Mouse (Mus musculus) neutrophil, adult 5-6 weeks (primary cell): ENCODE measurements around the gene Cd209c. TPM values are rescaled to one million over a fixed set of nuclear protein-coding genes. Genes with fewer than 3 reads are reported as not detected.

Source experiments
- ATAC-seq: fragments of 151-379, 151-347 bp; 2 replicates; pipeline ENCODE4 v1.8.0; 2017; ENCODE audit warnings: mild to moderate bottlenecking, moderate TSS enrichment; ENCODE audit not compliant: insufficient number of reproducible peaks, poor library complexity, low FRiP score, severe bottlenecking; ENCODE audit errors: extremely low read depth
- total RNA-seq: library from RNA; stranded (forward); fragments of 200-1000 nt; gene quantifications from 2 replicates; pipeline ENCODE4 v1.2.3, GENCODE M21; 2017

Gene Cd209c
- total RNA-seq, result 0.81 and 0.86 TPM in 2 replicates

- ATAC-seq, result no peak
These were observed at the start of gene Cd209c for GRCm38 (mm10) chr8:3954646-3955045. TSS of gene Cd209c (minus strand) at chr8:3954746.

GRCm38 (mm10) chr8:3994219-3994618 is 39.7 kb upstream of the Cd209c start:
- no peak for ATAC-seq

- peak; percentile 82 for ATAC-seq
These were observed 1.5 kb upstream of the Cd209c start for GRCm38 (mm10) chr8:3956037-3956436.

- no peak for ATAC-seq
These were observed 14.5 kb downstream of the Cd209c start for GRCm38 (mm10) chr8:3940023-3940422.

- no peak for ATAC-seq
These were observed 27.8 kb downstream of the Cd209c start, which contains the start of gene Cd209b for GRCm38 (mm10) chr8:3926744-3927143. TSS of gene Cd209b (minus strand) at chr8:3926844.

Other genes with a start within 250 kb of the Cd209c start
- 0.58 and 0.74 TPM in 2 replicates for gene Clec4g, start 234.1 kb downstream of the Cd209c start, total RNA-seq
- 11.6 and 15.5 TPM in 2 replicates for gene Cd209a, start 205.8 kb downstream of the Cd209c start, total RNA-seq
- gene Cd209e, start 100.4 kb downstream of the Cd209c start, total RNA-seq, result not detected in 2 replicates
- gene Cd209d, start 76.2 kb downstream of the Cd209c start, total RNA-seq, result not detected in 2 replicates
- gene Cd209b, start 27.9 kb downstream of the Cd209c start, total RNA-seq, result not detected in 2 replicates
- gene Cd209f, start 151.1 kb upstream of the Cd209c start, total RNA-seq, result not detected in 2 replicates
- gene Cd209g, start 179.4 kb upstream of the Cd209c start, total RNA-seq, result not detected in 2 replicates
- gene Evi5l, start 211.8 kb upstream of the Cd209c start, total RNA-seq, result 10.2 and 16.6 TPM in 2 replicates